Mouse (Mus musculus): ENCODE data around the gene Hsd3b5. TPM values are rescaled to one million over a fixed set of nuclear protein-coding genes. Genes with fewer than 3 reads are reported as not detected.
"Not testable (repeated sequence)": the region's sequence is repeated elsewhere in the genome, so short reads cannot be mapped to it uniquely, and the experiment has no call there.

Hsd3b5 gene
- total RNA-seq (2021), result 1 to 10 TPM; 5.0 to 7.9 TPM
- long read RNA-seq, experiment 1, partial matches to known transcripts, result 0 of 13 reads
- long read RNA-seq, experiment 1, other reads (novel, unspliced or antisense), result 13 of 13 reads
- long read RNA-seq, experiment 2, result 0 reads

- no peak for DNase-seq
These were observed at the start of gene Hsd3b5 for GRCm38 (mm10) chr3:98630152-98630551. Gene Hsd3b5 (minus strand): TSS chr3:98630252.

GRCm38 (mm10) chr3:98635145-98635544 lies 5.1 kb upstream of the Hsd3b5 start:
- no peak for DNase-seq

GRCm38 (mm10) chr3:98629633-98630032 lies 419 bp downstream of the Hsd3b5 start:
- DNase-seq, result no peak

- DNase-seq, result not testable (repeated sequence)
These were observed 13.3 kb downstream of the Hsd3b5 start for GRCm38 (mm10) chr3:98616786-98617185.

GRCm38 (mm10) chr3:98616244-98616643 lies 13.8 kb downstream of the Hsd3b5 start:
- DNase-seq, result not testable (repeated sequence)

GRCm38 (mm10) chr3:98614406-98614927 lies 15.6 kb downstream of the Hsd3b5 start:
- DNase-seq, result not testable (repeated sequence)

- DNase-seq, result no peak
These were observed 16.1 kb downstream of the Hsd3b5 start for GRCm38 (mm10) chr3:98613963-98614362.

- not testable (repeated sequence) for DNase-seq
These were observed 16.5 kb downstream of the Hsd3b5 start for GRCm38 (mm10) chr3:98613540-98613939.

- DNase-seq, result no peak
These were observed 41.3 kb downstream of the Hsd3b5 start, which contains the start of gene Gm10681 for GRCm38 (mm10) chr3:98588707-98589106. Gene Gm10681 (minus strand): TSS chr3:98588807.

GRCm38 (mm10) chr3:98587721-98588120 lies 42.3 kb downstream of the Hsd3b5 start:
- no peak for DNase-seq

GRCm38 (mm10) chr3:98582622-98583021 lies 47.4 kb downstream of the Hsd3b5 start:
- DNase-seq, result not testable (repeated sequence)

GRCm38 (mm10) chr3:98582202-98582601 lies 47.9 kb downstream of the Hsd3b5 start:
- not testable (repeated sequence) for DNase-seq

GRCm38 (mm10) chr3:98581024-98581423 lies 49.0 kb downstream of the Hsd3b5 start:
- peak; percentile 65 for DNase-seq

Other genes starting within 250 kb of the Hsd3b5 start
- gene Zfp697, start 247.8 kb downstream of the Hsd3b5 start, total RNA-seq (2021), result 1 to 10 TPM; 3.0 to 3.8 TPM
- 1 to 10 TPM; 1.2 TPM for gene Gm4450, start 173.1 kb downstream of the Hsd3b5 start, total RNA-seq (2021)
- gene Hsd3b4, start 119.7 kb downstream of the Hsd3b5 start, total RNA-seq (2021), result not detected
- under 1 TPM; 0.57 to 0.67 TPM for gene Gm10681, start 41.4 kb downstream of the Hsd3b5 start, total RNA-seq (2021)
- gene Hsd3b2, start 94.3 kb upstream of the Hsd3b5 start, total RNA-seq (2021), result 1 to 10 TPM; 1.5 to 2.2 TPM
- gene Hsd3b3, start 132.9 kb upstream of the Hsd3b5 start, total RNA-seq (2021), result 10 to 100 TPM; 18.4 to 31.6 TPM
- 10 to 100 TPM; 37.2 to 39.7 TPM for gene Hsd3b6, start 184.2 kb upstream of the Hsd3b5 start, total RNA-seq (2021)
- 1,000 to 10,000 TPM; 4,410 to 4,611 TPM for gene Hsd3b1, start 229.5 kb upstream of the Hsd3b5 start, total RNA-seq (2021)